ENCODE assay signal across 7 mouse cellular contexts in the genomic region with DNA sequence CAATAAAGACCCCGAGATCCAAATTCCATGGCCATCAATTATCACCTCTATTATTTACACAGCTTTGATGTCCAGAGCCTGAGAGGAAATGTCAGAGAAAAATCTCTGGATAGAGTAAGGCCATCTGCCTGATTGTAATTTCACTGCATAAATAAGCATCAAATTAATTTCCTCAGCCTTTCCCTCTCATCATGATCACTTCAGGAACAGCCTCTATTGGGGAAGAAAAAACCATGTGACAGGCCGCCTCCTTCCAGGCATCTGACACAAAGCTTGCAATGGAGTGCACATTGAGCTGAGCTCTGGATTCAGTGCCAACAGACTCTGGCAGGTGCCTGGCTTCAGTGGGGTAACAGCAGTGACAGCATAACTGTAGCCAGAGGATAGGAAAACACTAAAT.
A peak's percentile ranks its signal among the peaks of the same experiment; 100 is the strongest.
DNase-seq lines count a peak whose midpoint lies in the region; ATAC-seq and TF ChIP-seq lines count a peak whose summit lies in the region.

No protein-coding gene starts in this region.

- H3K27me3 ChIP-seq in thymus, adult 2 months (ENCODE audit: control insufficient read depth, insufficient read depth, low read length): no peaks in the 10 kb centered on the region

- H3K4me3 ChIP-seq in thymus, adult 2 months (ENCODE audit: control insufficient read depth, insufficient read depth, low read length): no peak overlapping the region

- intact Hi-C loops in left cerebral cortex, postnatal 14 days (cut with DNase I): no loop called here

- peak; percentile 72 for ATAC-seq in frontal cortex, adult (ENCODE audit: low TSS enrichment)

- 96% methylated on average over 2 of the region's 2 CpGs for WGBS in thymus, adult 2 months

- no peaks in the 10 kb centered on the region for H3K36me3 ChIP-seq in thymus, adult 2 months (ENCODE audit: control insufficient read depth, insufficient read depth, low read length)

- no peak for TF ChIP-seq CTCF in thymus, adult 2 months (IDR thresholded peaks at IDR 0.05; ENCODE audit: borderline replicate concordance, control insufficient read depth, extremely low read depth, insufficient read depth, low read length, poor library complexity)

- H3K27ac ChIP-seq in thymus, adult 2 months (ENCODE audit: control insufficient read depth, insufficient read depth, low read length): no peak overlapping the region

- peak; percentile 23 for DNase-seq in thymus, postnatal 4 days
- DNase-seq in thymus, adult 2 months: no peak
- DNase-seq in left cerebral cortex, postnatal 14 days (ENCODE audit: low spot score in 2 of 2): peak; percentile 41 to 69
- no peak for DNase-seq in liver
- no peak for DNase-seq in lung, postnatal 25 days (ENCODE audit: low spot score)
- DNase-seq in lung, adult 18-20 months: no peak

- TF ChIP-seq POLR2A in thymus, adult 2 months (IDR thresholded peaks at IDR 0.05; ENCODE audit: control insufficient read depth, extremely low read depth, insufficient read depth, low read length, poor library complexity): no peak

- peaks cover 26% of the 10 kb centered on the region for H3K4me1 ChIP-seq in thymus, adult 2 months (replicated peaks; ENCODE audit: control insufficient read depth, insufficient read depth, low read length)

Comparison
In these comparisons a context has a peak if more than half of its experiments do, and no peak if none do; other contexts are left out.
1. DNase-seq: peak in thymus, postnatal 4 days (single experiment) and left cerebral cortex, postnatal 14 days (2 of 2); none in thymus, adult 2 months (single experiment), liver (single experiment), lung, postnatal 25 days (single experiment) and lung, adult 18-20 months (0 of 2).